Mouse (Mus musculus) embryonic facial prominence, embryonic 14.5 days (tissue): ENCODE results near the gene Plgrkt. TPM values are rescaled to one million over a fixed set of nuclear protein-coding genes. Genes with fewer than 3 reads are reported as not detected.

ENCODE experiments used
- ATAC-seq: fragments of 200-750 bp; cut with Nextera tagmentation; 2 replicates; pipeline ENCODE4 v1.8.0; 2017; ENCODE audit warnings: low read depth, moderate number of reproducible peaks, moderate TSS enrichment
- DNase-seq: peaks from one replicate; pipeline ENCODE4 v3.0.0-alpha.2; 2015; ENCODE audit warnings: low spot score
- H3K27ac ChIP-seq: fragments of 300-500 bp; sonication (generic); replicated peaks from 2 replicates; pipeline ENCODE4 v1.5.1; 2014; ENCODE audit warnings: low read depth, mild to moderate bottlenecking, low read length, moderate library complexity
- H3K27me3 ChIP-seq: fragments of 300-500 bp; sonication (generic); replicated peaks from 2 replicates; pipeline ENCODE4 v1.6.1; 2014; ENCODE audit warnings: low read length; ENCODE audit not compliant: control insufficient read depth, insufficient read depth
- H3K36me3 ChIP-seq: fragments of 300-500 bp; sonication (generic); 2 replicates; pipeline ENCODE4 v1.6.1; 2014; ENCODE audit warnings: low read length, mixed read lengths; ENCODE audit not compliant: control insufficient read depth, insufficient read depth
- H3K4me1 ChIP-seq: fragments of 300-500 bp; sonication (generic); 2 replicates; pipeline ENCODE4 v1.6.1; 2014; ENCODE audit warnings: antibody characterized with exemption, low read length; ENCODE audit not compliant: control insufficient read depth, insufficient read depth
- H3K4me2 ChIP-seq: fragments of 300-500 bp; sonication (generic); 2 replicates; pipeline ENCODE4 v1.6.1; 2014; ENCODE audit warnings: low read depth, mild to moderate bottlenecking, low read length, moderate library complexity, mixed read lengths
- H3K4me3 ChIP-seq: fragments of 300-500 bp; sonication (generic); 2 replicates; pipeline ENCODE4 v1.5.1; 2014; ENCODE audit warnings: low read depth, mild to moderate bottlenecking, low read length
- H3K9ac ChIP-seq: fragments of 300-500 bp; sonication (generic); 2 replicates; pipeline ENCODE4 v1.6.1; 2014; ENCODE audit warnings: low read depth, mild to moderate bottlenecking, low read length, moderate library complexity, mixed read lengths
- H3K9me3 ChIP-seq: fragments of 300-500 bp; sonication (generic); 2 replicates; pipeline ENCODE4 v1.6.1; 2016; ENCODE audit warnings: low read length; ENCODE audit not compliant: control insufficient read depth
- WGBS: fragments of 180-500 bp; shearing (Covaris S2); extraction: QIAGEN DNeasy Blood & Tissue Kit; methylation state at CpG from one replicate; pipeline ENCODE4 v1.1.7; 2014; 5-methylcytosine and 5-hydroxymethylcytosine counted together
- polyA plus RNA-seq: library from polyadenylated mRNA; unstranded; fragments of >200 nt; fragmentation: Nextera tagmentation; extraction: Ambion mirVana; gene quantifications from 2 replicates; pipeline ENCODE4 v1.2.1, GENCODE M21; 2014

Gene Plgrkt
- polyA plus RNA-seq, 1 experiment from 2014 or later, result 66.9 TPM

DNA sequence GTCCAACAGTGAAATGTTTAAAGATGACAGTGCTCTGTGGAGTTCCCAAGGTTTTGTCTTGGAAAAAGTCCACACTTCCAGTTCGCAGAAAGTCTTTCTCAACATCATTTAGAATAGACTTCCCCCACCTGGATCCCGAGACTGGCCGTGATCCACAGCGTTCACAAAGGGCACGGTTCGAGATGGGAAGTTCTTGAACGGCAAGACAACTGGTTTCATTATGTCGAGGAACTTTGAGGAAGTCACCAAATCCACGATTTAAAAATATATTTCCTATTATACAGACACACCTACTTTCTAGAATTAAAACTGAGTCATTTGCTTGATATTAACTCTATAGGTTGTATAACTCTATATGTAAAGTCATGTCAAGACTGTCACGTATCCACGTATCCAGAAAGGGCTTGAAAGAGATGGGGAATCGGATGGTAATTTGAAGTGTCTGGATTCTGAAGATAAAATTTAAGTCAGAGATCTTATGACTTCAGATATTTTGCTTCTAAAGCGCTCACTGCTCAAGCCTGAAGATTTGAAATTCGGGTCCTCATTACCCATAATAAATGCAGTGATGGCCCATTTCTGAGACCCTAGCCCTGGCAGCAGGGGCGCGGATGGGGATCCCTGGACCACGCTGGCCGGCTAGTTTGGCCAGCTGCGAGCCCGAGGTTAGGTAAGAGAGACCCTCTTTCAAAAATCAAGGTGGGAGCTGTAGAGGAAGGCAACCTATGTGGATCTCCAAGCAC lies 793 bp downstream of the Plgrkt start:
- Histone ChIP-seq H3K4me1 (0 out of 2 replicates have a peak, but pooled peaks cover 4% of the 10 kb centered on the region), H3K9ac (peak overlapping the region; percentile 60), H3K4me3 (peak overlapping the region; percentile 50), H3K27me3 (no peaks in the 10 kb centered on the region), H3K36me3 (no peaks in the 10 kb centered on the region), H3K4me2 (peak overlapping the region; percentile 84), H3K9me3 (no peaks in the 10 kb centered on the region), H3K27ac (no peak overlapping the region)
- DNase-seq (no peak), ATAC-seq (no peak)
- 51% methylated on average over 20 of the region's 20 CpGs for WGBS

DNA sequence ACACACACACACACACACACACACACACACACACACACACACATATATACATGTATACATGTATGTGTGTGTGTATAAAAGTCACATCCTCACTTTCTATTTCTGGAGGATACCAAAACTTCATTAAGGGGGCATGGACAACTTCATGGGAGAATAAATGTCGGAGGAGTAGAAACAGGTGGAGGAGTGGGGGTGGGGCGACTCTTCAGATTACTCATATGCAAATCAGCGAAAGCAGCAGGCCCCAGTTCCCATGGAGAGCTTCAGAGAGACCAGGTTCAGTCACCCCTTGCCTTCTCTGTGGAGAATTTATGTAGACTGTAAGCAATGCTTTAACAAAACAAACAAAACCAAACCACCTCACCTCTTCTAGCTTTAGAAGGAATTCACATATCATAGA lies 2.1 kb downstream of the Plgrkt start:
- DNase-seq (no peak), ATAC-seq (no peak)
- H3K36me3 ChIP-seq, result no peaks in the 10 kb centered on the region
- WGBS, result 23% methylated on average over 3 of the region's 3 CpGs
- H3K4me1 ChIP-seq, result peaks cover 14% of the 10 kb centered on the region; the same call in 1 of the 2 replicates
- no peak overlapping the region for H3K4me2 ChIP-seq
- no peaks in the 10 kb centered on the region for H3K27me3 ChIP-seq
- no peak overlapping the region for H3K4me3 ChIP-seq
- H3K9ac ChIP-seq, result no peak overlapping the region
- no peak overlapping the region for H3K27ac ChIP-seq
- no peaks in the 10 kb centered on the region for H3K9me3 ChIP-seq

DNA sequence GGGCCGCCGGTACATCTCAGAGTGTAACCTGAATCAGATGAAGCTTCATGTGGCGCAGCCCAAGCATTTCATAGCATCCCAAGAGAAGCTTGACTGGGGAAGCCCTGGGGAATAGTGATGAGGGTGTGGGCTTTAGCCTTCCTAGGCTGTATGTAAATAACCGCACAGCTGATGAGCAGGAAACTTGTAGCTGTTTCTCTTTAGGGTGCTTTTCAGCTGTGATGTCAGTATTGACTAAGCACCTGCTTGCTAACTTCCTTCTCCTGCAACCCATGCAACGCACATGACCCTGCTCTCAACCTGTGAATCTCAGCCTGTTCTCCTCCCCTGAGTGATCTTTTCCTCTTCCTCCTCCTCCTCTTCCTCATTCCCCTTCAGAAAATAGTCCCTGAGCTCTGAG lies 3.1 kb downstream of the Plgrkt start:
- WGBS, result 74% methylated on average over 5 of the region's 5 CpGs
- H3K27me3 ChIP-seq, result no peaks in the 10 kb centered on the region
- ATAC-seq, result no peak
- peaks cover 14% of the 10 kb centered on the region; the same call in 1 of the 2 replicates for H3K4me1 ChIP-seq
- DNase-seq, result peak; percentile 17
- H3K9ac ChIP-seq, result no peak overlapping the region
- H3K4me2 ChIP-seq, result no peak overlapping the region
- H3K9me3 ChIP-seq, result no peaks in the 10 kb centered on the region
- no peaks in the 10 kb centered on the region for H3K36me3 ChIP-seq
- no peak overlapping the region for H3K4me3 ChIP-seq
- H3K27ac ChIP-seq, result no peak overlapping the region

DNA sequence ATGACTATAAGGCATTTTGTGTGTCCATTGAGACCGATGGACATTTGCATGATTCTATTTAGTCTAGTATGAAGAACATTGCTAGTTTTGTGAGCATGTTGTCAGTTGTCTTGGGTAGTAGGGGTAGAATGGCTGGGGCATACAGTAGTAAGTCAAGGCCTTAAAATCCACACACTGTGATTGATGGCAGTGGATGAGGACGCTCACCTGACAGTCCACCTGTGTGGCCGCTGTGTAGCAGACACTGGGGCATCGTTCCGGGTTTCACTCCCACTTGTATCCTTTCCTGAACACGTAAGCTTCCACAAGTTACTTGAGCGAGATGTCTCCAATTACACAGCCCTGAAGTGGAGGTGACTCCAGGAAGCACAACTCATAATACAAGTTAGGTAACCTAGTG lies 3.6 kb downstream of the Plgrkt start:
- H3K9ac ChIP-seq, result no peak overlapping the region
- H3K4me2 ChIP-seq, result no peak overlapping the region
- H3K4me1 ChIP-seq, result peaks cover 14% of the 10 kb centered on the region; the same call in 1 of the 2 replicates
- no peak overlapping the region for H3K27ac ChIP-seq
- no peak overlapping the region for H3K4me3 ChIP-seq
- H3K36me3 ChIP-seq, result no peaks in the 10 kb centered on the region
- DNase-seq (no peak), ATAC-seq (no peak)
- H3K27me3 ChIP-seq, result no peaks in the 10 kb centered on the region
- 82% methylated on average over 7 of the region's 7 CpGs for WGBS
- no peaks in the 10 kb centered on the region for H3K9me3 ChIP-seq

DNA sequence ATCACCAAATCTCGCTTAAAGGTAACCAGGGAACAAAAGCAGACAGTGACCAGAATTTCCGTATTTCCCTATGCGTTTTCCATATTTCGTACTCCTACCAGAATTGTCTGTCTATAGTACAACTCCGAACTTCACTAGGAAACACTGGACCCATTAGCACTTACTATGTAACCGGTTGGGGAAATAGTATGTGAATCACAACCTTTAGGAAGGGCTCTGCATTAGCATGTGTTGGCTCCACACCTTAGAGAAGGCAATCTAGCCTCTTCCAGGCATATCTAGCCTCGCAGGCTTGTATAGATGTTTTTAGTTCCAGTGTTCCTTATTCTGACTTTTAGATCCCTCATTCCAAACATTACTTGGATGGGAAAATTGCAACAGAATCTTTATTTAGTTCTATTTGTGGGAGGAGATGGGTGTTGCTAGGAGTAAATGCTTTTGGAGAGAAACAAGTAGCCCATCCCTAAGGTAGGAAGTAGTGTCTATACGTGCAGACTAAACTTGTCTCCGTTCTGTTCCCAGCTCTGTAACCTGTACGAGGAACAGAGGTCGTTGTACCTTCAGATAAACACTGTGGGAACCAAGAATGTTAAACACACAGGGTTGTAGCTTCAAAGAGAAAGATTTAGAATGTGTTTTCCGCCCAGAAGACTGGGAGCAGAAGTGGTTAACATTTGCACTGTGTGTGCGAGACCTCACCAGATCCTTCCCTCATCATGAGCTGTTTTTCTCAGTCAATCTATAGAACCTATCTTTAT lies 4.8 kb downstream of the Plgrkt start:
- H3K4me3 ChIP-seq, result peak overlapping the region; percentile 69
- 0 out of 2 replicates have a peak, but pooled peaks have one; percentile 19 for ATAC-seq
- peak overlapping the region; percentile 85 for H3K4me2 ChIP-seq
- peaks cover 6% of the 10 kb centered on the region; the same call in 1 of the 2 replicates for H3K36me3 ChIP-seq
- H3K4me1 ChIP-seq, result peaks cover 14% of the 10 kb centered on the region; the same call in 1 of the 2 replicates
- no peaks in the 10 kb centered on the region for H3K9me3 ChIP-seq
- DNase-seq, result no peak
- WGBS, result 43% methylated on average over 13 of the region's 13 CpGs
- H3K27ac ChIP-seq, result no peak overlapping the region
- H3K9ac ChIP-seq, result peak overlapping the region; percentile 77
- H3K27me3 ChIP-seq, result no peaks in the 10 kb centered on the region

DNA sequence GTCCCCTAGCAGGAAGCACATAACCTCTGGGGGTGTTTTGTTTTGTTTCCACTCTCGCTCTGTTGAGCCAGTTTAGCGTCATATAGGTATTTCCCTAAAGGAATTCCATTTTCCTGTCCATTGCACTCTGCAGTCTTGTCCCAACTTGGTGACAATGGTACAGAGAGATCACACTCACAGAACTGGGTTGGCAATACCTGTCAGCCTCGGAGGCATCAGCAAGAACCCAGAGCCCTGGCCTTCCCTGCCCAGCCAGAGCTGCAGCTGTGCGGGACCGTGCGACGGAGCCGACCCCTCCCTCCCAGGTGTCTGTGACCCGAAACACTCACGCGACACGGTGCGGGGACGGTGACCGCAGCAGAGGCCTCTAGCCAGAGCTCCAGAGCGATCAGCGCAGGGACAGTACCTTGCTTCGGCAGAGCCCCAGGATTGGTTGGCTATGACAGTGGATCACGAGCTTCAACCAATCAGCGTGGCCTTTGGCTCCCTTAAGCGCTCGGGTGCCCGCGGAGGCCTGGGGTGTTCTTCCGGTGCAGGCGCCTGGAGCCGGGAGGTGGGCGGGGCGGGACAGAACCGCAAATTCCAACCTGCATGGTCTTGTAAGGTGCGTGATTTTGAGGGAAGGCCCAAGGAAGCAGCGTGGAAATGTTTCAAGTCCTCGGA lies 5.6 kb downstream of the Plgrkt start:
- H3K9me3 ChIP-seq, result no peaks in the 10 kb centered on the region
- H3K27me3 ChIP-seq, result no peaks in the 10 kb centered on the region
- peak overlapping the region; percentile 77 for H3K9ac ChIP-seq
- H3K4me2 ChIP-seq, result peak overlapping the region; percentile 85
- no peak overlapping the region for H3K27ac ChIP-seq
- WGBS, result 2% methylated on average over 33 of the region's 33 CpGs
- DNase-seq, result peak; percentile 97
- H3K4me1 ChIP-seq, result peaks cover 14% of the 10 kb centered on the region; the same call in 1 of the 2 replicates
- H3K36me3 ChIP-seq, result peaks cover 6% of the 10 kb centered on the region; the same call in 1 of the 2 replicates
- H3K4me3 ChIP-seq, result peak overlapping the region; percentile 69
- peak; percentile 99 for ATAC-seq

DNA sequence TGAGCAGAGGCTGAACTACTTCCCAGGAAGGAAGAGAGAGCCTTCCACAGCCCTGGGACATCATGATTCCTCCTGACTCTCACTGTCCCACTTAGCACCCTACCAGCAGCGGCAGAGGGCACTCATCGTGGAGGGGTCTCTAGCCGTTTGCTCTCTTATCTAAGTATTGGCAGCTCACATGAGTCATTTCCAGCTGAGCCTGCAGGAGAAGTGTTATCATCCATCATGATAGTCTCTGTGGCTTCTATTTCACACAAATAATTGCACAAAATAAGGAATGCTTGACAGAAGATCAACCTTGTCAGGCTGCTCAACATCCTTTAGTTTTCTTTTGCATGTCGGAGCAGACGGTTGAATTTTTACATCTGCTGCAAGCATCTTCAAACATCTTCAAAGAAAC lies 6.9 kb downstream of the Plgrkt start:
- Histone ChIP-seq H3K27ac (no peak overlapping the region), H3K4me2 (no peak overlapping the region), H3K9me3 (no peaks in the 10 kb centered on the region), H3K27me3 (no peaks in the 10 kb centered on the region), H3K36me3 (peaks cover 6% of the 10 kb centered on the region; the same call in 1 of the 2 replicates), H3K4me1 (peaks cover 14% of the 10 kb centered on the region; the same call in 1 of the 2 replicates), H3K4me3 (no peak overlapping the region), H3K9ac (no peak overlapping the region)
- DNase-seq (no peak), ATAC-seq (no peak)
- WGBS, result 81% methylated on average over 5 of the region's 5 CpGs

DNA sequence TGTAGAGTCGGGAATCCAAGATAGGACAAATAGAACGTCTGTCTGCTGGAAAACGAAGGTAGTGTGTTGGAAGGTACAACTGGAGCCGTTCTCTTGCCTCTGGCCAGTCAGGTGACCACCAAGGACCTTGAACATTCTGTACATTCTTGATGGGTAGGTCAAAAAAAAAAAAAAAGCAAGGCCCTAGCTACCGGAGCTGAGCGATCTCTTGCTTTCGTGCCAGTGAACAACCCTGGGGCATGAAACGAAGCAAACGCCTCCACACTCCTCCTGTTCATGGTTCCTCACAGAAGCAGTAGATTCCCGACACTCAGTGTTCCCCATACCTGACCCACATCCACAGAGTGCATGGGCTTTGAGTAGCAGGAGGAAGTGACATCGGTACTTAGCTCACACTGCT lies 10.9 kb downstream of the Plgrkt start:
- ATAC-seq (no peak), DNase-seq (no peak)
- Histone ChIP-seq H3K9ac (no peak overlapping the region), H3K27me3 (no peaks in the 10 kb centered on the region), H3K4me3 (no peak overlapping the region), H3K9me3 (no peaks in the 10 kb centered on the region), H3K4me2 (no peak overlapping the region), H3K36me3 (peaks cover 6% of the 10 kb centered on the region; the same call in 1 of the 2 replicates), H3K27ac (no peak overlapping the region), H3K4me1 (peaks cover 9% of the 10 kb centered on the region; the same call in 1 of the 2 replicates)
- 83% methylated on average over 11 of the region's 11 CpGs for WGBS
